Mouse (Mus musculus) left cerebral cortex, postnatal 10 days (tissue): ENCODE results near the gene Unc13a. TPM values are rescaled to one million over a fixed set of nuclear protein-coding genes. Genes with fewer than 3 reads are reported as not detected.
A peak's percentile ranks its signal among the peaks of the same experiment; 100 is the strongest.

ENCODE experiments used
- DNase-seq, 2 experiments: peaks; one replicate each; pipeline ENCODE4 v3.0.0; 2021 to 2022; ENCODE audit warnings: low spot score in 2 of 2, mixed read lengths in 1 of 2; ENCODE audit errors: extremely low spot score in 1 of 2
- intact Hi-C: fragments of 180-260 bp; cut with DNase I; formaldehyde crosslinking; loops from one replicate; pipeline ENCODE4 v1.15.1; 2025
- total RNA-seq, 2 experiments: library from RNA; stranded (reverse); gene quantifications; 2 replicates each; pipeline ENCODE4 v1.2.3; 2021

Gene Unc13a
- total RNA-seq, 2 experiments from 2014 or later, result 279 to 290 TPM

- intact Hi-C loops, result no loop called here
Measured at GRCm38 (mm10) chr8:71693166-71694041, 21.8 kb upstream of the Unc13a start.

GRCm38 (mm10) chr8:71692509-71692908 is 21.0 kb upstream of the Unc13a start:
- intact Hi-C loops, result no loop called here

More at GRCm38 (mm10) chr8:71693166-71694041, 21.8 kb upstream of the Unc13a start:
- no peak for DNase-seq

GRCm38 (mm10) chr8:71689028-71689427 is 17.5 kb upstream of the Unc13a start, which contains the start of gene Insl3:
Gene Insl3, plus strand, starts transcription at chr8:71689214.
- intact Hi-C loops, result no loop called here
- no peak for DNase-seq

More at GRCm38 (mm10) chr8:71692509-71692908, 21.0 kb upstream of the Unc13a start:
- no peak for DNase-seq

GRCm38 (mm10) chr8:71687616-71688015 is 16.1 kb upstream of the Unc13a start:
- intact Hi-C loops, result no loop called here
- no peak for DNase-seq

- intact Hi-C loops, result no loop called here
- DNase-seq, result peak in 1 of 2 experiments; percentile 52
Measured at GRCm38 (mm10) chr8:71686143-71686734, 14.7 kb upstream of the Unc13a start.

GRCm38 (mm10) chr8:71685573-71685972 is 14.0 kb upstream of the Unc13a start:
- intact Hi-C loops, result no loop called here
- DNase-seq, result no peak

GRCm38 (mm10) chr8:71684701-71685100 is 13.1 kb upstream of the Unc13a start:
- DNase-seq, result no peak
- intact Hi-C loops, result no loop called here

- intact Hi-C loops, result no loop called here
- DNase-seq, result no peak
Measured at GRCm38 (mm10) chr8:71682832-71683231, 11.3 kb upstream of the Unc13a start.

- DNase-seq, result peak in 1 of 2 experiments; percentile 53
- intact Hi-C loops, result no loop called here
Measured at GRCm38 (mm10) chr8:71681369-71681915, 9.9 kb upstream of the Unc13a start.

GRCm38 (mm10) chr8:71680471-71680870 is 8.9 kb upstream of the Unc13a start:
- no peak for DNase-seq
- intact Hi-C loops, result no loop called here

GRCm38 (mm10) chr8:71679550-71680168 is 8.1 kb upstream of the Unc13a start:
- DNase-seq, result peak in 1 of 2 experiments; percentile 43
- intact Hi-C loops, result no loop called here

- no peak for DNase-seq
- intact Hi-C loops, result no loop called here
Measured at GRCm38 (mm10) chr8:71679116-71679515, 7.6 kb upstream of the Unc13a start.

- intact Hi-C loops, result no loop called here
- DNase-seq, result no peak
Measured at GRCm38 (mm10) chr8:71678216-71678615, 6.7 kb upstream of the Unc13a start.

- intact Hi-C loops, result no loop called here
Measured at GRCm38 (mm10) chr8:71677555-71677954, 6.0 kb upstream of the Unc13a start.

GRCm38 (mm10) chr8:71676803-71677202 is 5.2 kb upstream of the Unc13a start:
- intact Hi-C loops, result no loop called here
- DNase-seq, result no peak

More at GRCm38 (mm10) chr8:71677555-71677954, 6.0 kb upstream of the Unc13a start:
- DNase-seq, result peak in 1 of 2 experiments; percentile 80

- DNase-seq, result peak in 1 of 2 experiments; percentile 74
- intact Hi-C loops, result no loop called here
Measured at GRCm38 (mm10) chr8:71676020-71676741, 4.6 kb upstream of the Unc13a start, which contains the start of gene Jak3. Gene Jak3, plus strand, starts transcription at chr8:71676296.

GRCm38 (mm10) chr8:71675456-71676019 is 4.0 kb upstream of the Unc13a start:
- no peak for DNase-seq
- intact Hi-C loops, result no loop called here

GRCm38 (mm10) chr8:71674071-71674470 is 2.5 kb upstream of the Unc13a start:
- intact Hi-C loops, result no loop called here
- no peak for DNase-seq
